11 mouse cellular contexts compared by ENCODE assay signal in the genomic region with DNA sequence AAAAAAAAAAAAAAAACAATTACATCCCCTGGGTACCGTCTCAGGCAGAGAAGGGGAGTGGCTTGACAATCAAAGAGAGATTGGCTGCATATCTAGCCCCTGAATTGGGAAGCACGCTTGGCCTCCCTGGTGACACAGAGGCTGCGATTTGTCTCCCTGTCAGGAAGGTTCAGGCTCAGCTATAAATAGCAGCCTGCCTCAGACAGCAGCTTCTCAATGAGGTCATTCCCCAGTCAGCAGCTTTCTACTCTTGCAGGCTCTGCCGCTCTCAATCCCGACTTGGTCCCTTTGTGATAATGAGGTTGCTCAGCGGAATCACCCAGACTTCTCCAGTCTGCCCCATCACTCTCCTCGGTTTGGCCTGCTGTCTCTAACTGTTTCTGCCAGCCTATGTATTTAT. TPM values are rescaled to one million over a fixed set of nuclear protein-coding genes. Genes with fewer than 3 reads are reported as not detected.
DNase-seq lines count a peak whose midpoint lies in the region; ATAC-seq lines count a peak whose summit lies in the region.
"Had no signal": no experiment of that assay in that cellular context is flagged by ENCODE, and none has a peak within 500 bp of the region (broad histone marks: within the 10 kb centered on the region; RNA-seq: fewer than 3 reads in every experiment).

No protein-coding gene starts in this region.

- H3K9me3 ChIP-seq in kidney, embryonic 16.5 days (ENCODE audit: low read length): no peaks in the 10 kb centered on the region
- H3K9me3 ChIP-seq in embryonic facial prominence, embryonic 10.5 days: no peaks in the 10 kb centered on the region
- no peaks in the 10 kb centered on the region for H3K9me3 ChIP-seq in hindbrain, embryonic 11.5 days (ENCODE audit: control insufficient read depth, low read length)
- H3K9me3 ChIP-seq in neural tube, embryonic 14.5 days (ENCODE audit: control insufficient read depth, low read length): no peaks in the 10 kb centered on the region
- H3K9me3 ChIP-seq: G1E; liver, embryonic 15.5 days had no signal

- H3K9ac ChIP-seq in kidney, embryonic 16.5 days (replicated peaks; ENCODE audit: low read length): no peak overlapping the region; the same call in 1 of the 2 replicates
- no peak overlapping the region for H3K9ac ChIP-seq in hindbrain, embryonic 11.5 days (ENCODE audit: low read depth, low read length)
- no peak overlapping the region; the same call in 1 of the 2 replicates for H3K9ac ChIP-seq in neural tube, embryonic 14.5 days (replicated peaks; ENCODE audit: low read depth, low read length)
- H3K9ac ChIP-seq: liver, embryonic 15.5 days had no signal

- peak; percentile 73 for ATAC-seq in kidney, embryonic 16.5 days (ENCODE audit: low FRiP score, low TSS enrichment)
- peak; percentile 75 for ATAC-seq in hindbrain, embryonic 11.5 days (ENCODE audit: low FRiP score)
- ATAC-seq in neural tube, embryonic 14.5 days (ENCODE audit: low read depth): peak; percentile 63
- ATAC-seq in megakaryocyte, adult 5-6 weeks (ENCODE audit: poor library complexity, severe bottlenecking): no peak

- H3K4me1 ChIP-seq in kidney, embryonic 16.5 days (ENCODE audit: insufficient read depth, low read length): peaks cover 7% of the 10 kb centered on the region
- H3K4me1 ChIP-seq in embryonic facial prominence, embryonic 10.5 days: peaks cover 15% of the 10 kb centered on the region
- 0 out of 2 replicates have a peak, but pooled peaks cover 2% of the 10 kb centered on the region for H3K4me1 ChIP-seq in hindbrain, embryonic 11.5 days (replicated peaks; ENCODE audit: control insufficient read depth, insufficient read depth, low read length)
- peaks cover 9% of the 10 kb centered on the region for H3K4me1 ChIP-seq in neural tube, embryonic 14.5 days (ENCODE audit: control insufficient read depth, insufficient read depth, low read length)
- H3K4me1 ChIP-seq: liver, embryonic 15.5 days had no signal

- no peak overlapping the region for H3K4me2 ChIP-seq in kidney, embryonic 16.5 days (replicated peaks; ENCODE audit: low read depth, low read length)
- H3K4me2 ChIP-seq in hindbrain, embryonic 11.5 days (replicated peaks; ENCODE audit: low read depth, low read length): no peak overlapping the region
- H3K4me2 ChIP-seq in neural tube, embryonic 14.5 days (ENCODE audit: low read depth, low read length): peak overlapping the region; percentile 18; the same call in 1 of the 2 replicates
- H3K4me2 ChIP-seq: liver, embryonic 15.5 days had no signal

- H3K4me3 ChIP-seq in kidney, embryonic 16.5 days (ENCODE audit: low read length): no peak overlapping the region
- H3K4me3 ChIP-seq in embryonic facial prominence, embryonic 10.5 days: no peak overlapping the region
- no peak overlapping the region for H3K4me3 ChIP-seq in hindbrain, embryonic 11.5 days (ENCODE audit: low read depth, low read length)
- H3K4me3 ChIP-seq in neural tube, embryonic 14.5 days (ENCODE audit: low read depth, low read length): no peak overlapping the region
- H3K4me3 ChIP-seq: erythroblast, embryonic 14.5 days; liver, embryonic 15.5 days had no signal

- H3K27ac ChIP-seq in kidney, embryonic 16.5 days (ENCODE audit: low read length): no peak overlapping the region
- H3K27ac ChIP-seq in embryonic facial prominence, embryonic 10.5 days (replicated peaks): peak overlapping the region; percentile 37; the same call in 1 of the 2 replicates
- peak overlapping the region; percentile 75 for H3K27ac ChIP-seq in hindbrain, embryonic 11.5 days (ENCODE audit: low read depth, low read length)
- H3K27ac ChIP-seq in neural tube, embryonic 14.5 days (ENCODE audit: low read depth, low read length): peak overlapping the region; percentile 62
- H3K27ac ChIP-seq: liver, embryonic 15.5 days had no signal

- WGBS in kidney, embryonic 16.5 days: 11% methylated on average over 7 of the region's 7 CpGs
- WGBS in embryonic facial prominence, embryonic 10.5 days: 36% methylated on average over 7 of the region's 7 CpGs
- WGBS in hindbrain, embryonic 11.5 days: 17% methylated on average over 7 of the region's 7 CpGs
- 2% methylated on average over 7 of the region's 7 CpGs for WGBS in neural tube, embryonic 14.5 days

- no peaks in the 10 kb centered on the region for H3K27me3 ChIP-seq in kidney, embryonic 16.5 days (ENCODE audit: insufficient read depth, low read length)
- H3K27me3 ChIP-seq in embryonic facial prominence, embryonic 10.5 days (replicated peaks; ENCODE audit: low read depth, poor library complexity, severe bottlenecking): peaks cover 28% of the 10 kb centered on the region
- no peaks in the 10 kb centered on the region for H3K27me3 ChIP-seq in hindbrain, embryonic 11.5 days (ENCODE audit: control insufficient read depth, insufficient read depth, low read length)
- H3K27me3 ChIP-seq in neural tube, embryonic 14.5 days (ENCODE audit: control insufficient read depth, insufficient read depth, low read length): no peaks in the 10 kb centered on the region
- H3K27me3 ChIP-seq: liver, embryonic 15.5 days had no signal

- no peaks in the 10 kb centered on the region for H3K36me3 ChIP-seq in kidney, embryonic 16.5 days (ENCODE audit: insufficient read depth, low read length)
- no peaks in the 10 kb centered on the region for H3K36me3 ChIP-seq in embryonic facial prominence, embryonic 10.5 days (replicated peaks)
- H3K36me3 ChIP-seq in hindbrain, embryonic 11.5 days (ENCODE audit: control insufficient read depth, insufficient read depth, low read length): no peaks in the 10 kb centered on the region
- H3K36me3 ChIP-seq in neural tube, embryonic 14.5 days (ENCODE audit: control insufficient read depth, insufficient read depth, low read length): no peaks in the 10 kb centered on the region
- H3K36me3 ChIP-seq: G1E; liver, embryonic 15.5 days had no signal

- no peak for DNase-seq in kidney, adult 18-20 months
- peak; percentile 81 for DNase-seq in adrenal gland, adult 2 months
- peak; percentile 37 for DNase-seq in embryonic facial prominence, embryonic 10.5 days (ENCODE audit: low spot score)
- DNase-seq in hindbrain, embryonic 11.5 days (ENCODE audit: low spot score): peak; percentile 68
- no peak for DNase-seq in thymus, postnatal 14 days

RNA-seq across cellular contexts. Expression of gene Trim67, which starts 12.7 kb away (rescaled TPM):
- 0.05 and 0.09 TPM in 2 replicates for polyA plus RNA-seq in kidney, embryonic 16.5 days (2015; fragmentation: Nextera tagmentation; extraction: Ambion mirVana)
- 1 to 10 TPM; 1.4 to 3.5 TPM for total RNA-seq in adrenal gland, adult 2 months (2021)
- polyA plus RNA-seq in adrenal gland, adult 2 months (2012; rRNA removed): 0.52 and 1.0 TPM in 2 replicates
- polyA plus RNA-seq in embryonic facial prominence, embryonic 10.5 days (2016; fragmentation: Nextera tagmentation; extraction: Ambion mirVana): 0.36 and 0.51 TPM in 2 replicates
- 6.5 and 7.3 TPM in 2 replicates for polyA plus RNA-seq in hindbrain, embryonic 11.5 days (2014; fragmentation: Nextera tagmentation; extraction: Ambion mirVana)
- 36.7 and 42.7 TPM in 2 replicates for polyA plus RNA-seq in neural tube, embryonic 14.5 days (2014; fragmentation: Nextera tagmentation; extraction: Ambion mirVana)
- total RNA-seq in megakaryocyte, adult 5-6 weeks (2015): not detected in 2 replicates
- total RNA-seq in megakaryocyte, adult 5-6 weeks (2017): 0.04 TPM in 1 of 2 replicates, not detected in the other
- polyA plus RNA-seq: erythroblast, embryonic 14.5 days; G1E had no signal

RNA-seq across cellular contexts. Expression of gene Fam89a, which starts 28.6 kb away (rescaled TPM):
- polyA plus RNA-seq in kidney, embryonic 16.5 days (2015; fragmentation: Nextera tagmentation; extraction: Ambion mirVana): 3.4 and 4.0 TPM in 2 replicates
- under 1 TPM; 0.28 to 0.43 TPM for total RNA-seq in adrenal gland, adult 2 months (2021)
- polyA plus RNA-seq in adrenal gland, adult 2 months (2012; rRNA removed): 1.0 and 1.6 TPM in 2 replicates
- polyA plus RNA-seq in embryonic facial prominence, embryonic 10.5 days (2016; fragmentation: Nextera tagmentation; extraction: Ambion mirVana): 6.5 and 7.6 TPM in 2 replicates
- polyA plus RNA-seq in hindbrain, embryonic 11.5 days (2014; fragmentation: Nextera tagmentation; extraction: Ambion mirVana): 3.9 and 4.3 TPM in 2 replicates
- polyA plus RNA-seq in neural tube, embryonic 14.5 days (2014; fragmentation: Nextera tagmentation; extraction: Ambion mirVana): 0.91 and 7.0 TPM in 2 replicates
- total RNA-seq in megakaryocyte, adult 5-6 weeks (2015): 0.98 and 1.3 TPM in 2 replicates
- total RNA-seq in megakaryocyte, adult 5-6 weeks (2017): 0.33 TPM in 1 of 2 replicates, not detected in the other
- total RNA-seq: G1E had no signal
- polyA plus RNA-seq: erythroblast, embryonic 14.5 days; G1E had no signal

RNA-seq across cellular contexts. Expression of gene Arv1, which starts 58.3 kb away (rescaled TPM):
- 23.8 and 27.2 TPM in 2 replicates for polyA plus RNA-seq in kidney, embryonic 16.5 days (2015; fragmentation: Nextera tagmentation; extraction: Ambion mirVana)
- total RNA-seq in adrenal gland, adult 2 months (2021): 10 to 100 TPM in 1 of 2 experiments, 1 to 10 TPM in 1; 9.2 to 10.7 TPM
- 12.8 and 13.9 TPM in 2 replicates for polyA plus RNA-seq in adrenal gland, adult 2 months (2012; rRNA removed)
- polyA plus RNA-seq in embryonic facial prominence, embryonic 10.5 days (2016; fragmentation: Nextera tagmentation; extraction: Ambion mirVana): 31.5 and 33.5 TPM in 2 replicates
- 32.2 and 34.0 TPM in 2 replicates for polyA plus RNA-seq in hindbrain, embryonic 11.5 days (2014; fragmentation: Nextera tagmentation; extraction: Ambion mirVana)
- polyA plus RNA-seq in neural tube, embryonic 14.5 days (2014; fragmentation: Nextera tagmentation; extraction: Ambion mirVana): 38.0 and 39.3 TPM in 2 replicates
- 4.6 and 5.3 TPM in 2 replicates for total RNA-seq in megakaryocyte, adult 5-6 weeks (2015)
- 0.92 and 1.5 TPM in 2 replicates for total RNA-seq in megakaryocyte, adult 5-6 weeks (2017)

RNA-seq across cellular contexts. Expression of gene Ttc13, which starts 58.5 kb away (rescaled TPM):
- polyA plus RNA-seq in kidney, embryonic 16.5 days (2015; fragmentation: Nextera tagmentation; extraction: Ambion mirVana): 43.5 and 49.9 TPM in 2 replicates
- total RNA-seq in adrenal gland, adult 2 months (2021): 10 to 100 TPM; 36.4 to 43.3 TPM
- 14.6 and 16.6 TPM in 2 replicates for polyA plus RNA-seq in adrenal gland, adult 2 months (2012; rRNA removed)
- polyA plus RNA-seq in embryonic facial prominence, embryonic 10.5 days (2016; fragmentation: Nextera tagmentation; extraction: Ambion mirVana): 47.0 and 48.7 TPM in 2 replicates
- polyA plus RNA-seq in hindbrain, embryonic 11.5 days (2014; fragmentation: Nextera tagmentation; extraction: Ambion mirVana): 59.0 and 59.1 TPM in 2 replicates
- polyA plus RNA-seq in neural tube, embryonic 14.5 days (2014; fragmentation: Nextera tagmentation; extraction: Ambion mirVana): 70.9 and 73.9 TPM in 2 replicates
- total RNA-seq in megakaryocyte, adult 5-6 weeks (2015): 34.0 and 47.9 TPM in 2 replicates
- total RNA-seq in megakaryocyte, adult 5-6 weeks (2017): 32.7 and 36.7 TPM in 2 replicates

Comparison
In these comparisons a context has a peak if more than half of its experiments do, and no peak if none do; other contexts are left out.
1. DNase-seq: peak in adrenal gland, adult 2 months (single experiment), embryonic facial prominence, embryonic 10.5 days (single experiment) and hindbrain, embryonic 11.5 days (single experiment); none in kidney, adult 18-20 months (single experiment) and thymus, postnatal 14 days (single experiment).